Mouse (Mus musculus): ENCODE data around the gene Tspan8. TPM values are rescaled to one million over a fixed set of nuclear protein-coding genes. Genes with fewer than 3 reads are reported as not detected.

The Tspan8 gene
- polyA plus RNA-seq (2015; fragmentation: Nextera tagmentation; extraction: Ambion mirVana): 0.47 and 0.62 TPM in 2 replicates

- Histone ChIP-seq H3K9ac (replicated peaks; ENCODE audit: low read depth, low read length) (no peak within 1 kb of the TSS), H3K4me2 (ENCODE audit: low read length) (no peak within 1 kb of the TSS), H3K4me3 (replicated peaks; ENCODE audit: low read length) (no peak within 1 kb of the TSS), H3K27ac (ENCODE audit: low read length) (no peak within 1 kb of the TSS), H3K27me3 (replicated peaks; ENCODE audit: control insufficient read depth, insufficient read depth, low read length) (no peaks in the 10 kb centered on the region), H3K9me3 (ENCODE audit: control insufficient read depth, low read length) (no peaks in the 10 kb centered on the region), H3K36me3 (ENCODE audit: control insufficient read depth, insufficient read depth) (no peaks in the 10 kb centered on the region), H3K4me1 (replicated peaks; ENCODE audit: control insufficient read depth, insufficient read depth, low read length) (no peaks in the 10 kb centered on the region)
- WGBS: 42% methylated on average over 6 of the region's 6 CpGs
- no peak for ATAC-seq
Observed at GRCm38 (mm10) chr10:115816511-115816910, at the start of gene Tspan8. Tspan8 (plus strand) TSS chr10:115816832.

GRCm38 (mm10) chr10:115770032-115770431 lies 46.6 kb upstream of the Tspan8 start:
- H3K4me2 ChIP-seq (ENCODE audit: low read length): no peak overlapping the region
- H3K4me1 ChIP-seq (replicated peaks; ENCODE audit: control insufficient read depth, insufficient read depth, low read length): no peaks in the 10 kb centered on the region
- H3K27me3 ChIP-seq (replicated peaks; ENCODE audit: control insufficient read depth, insufficient read depth, low read length): no peaks in the 10 kb centered on the region
- no peaks in the 10 kb centered on the region for H3K9me3 ChIP-seq (ENCODE audit: control insufficient read depth, low read length)
- 95% methylated on average over 8 of the region's 8 CpGs for WGBS
- ATAC-seq: no peak
- H3K36me3 ChIP-seq (ENCODE audit: control insufficient read depth, insufficient read depth): no peaks in the 10 kb centered on the region
- no peak overlapping the region for H3K4me3 ChIP-seq (replicated peaks; ENCODE audit: low read length)
- H3K9ac ChIP-seq (replicated peaks; ENCODE audit: low read depth, low read length): no peak overlapping the region
- H3K27ac ChIP-seq (ENCODE audit: low read length): no peak overlapping the region

GRCm38 (mm10) chr10:115774451-115774850 lies 42.2 kb upstream of the Tspan8 start:
- Histone ChIP-seq H3K9me3 (ENCODE audit: control insufficient read depth, low read length) (no peaks in the 10 kb centered on the region), H3K4me2 (ENCODE audit: low read length) (no peak overlapping the region), H3K9ac (replicated peaks; ENCODE audit: low read depth, low read length) (no peak overlapping the region), H3K27ac (ENCODE audit: low read length) (no peak overlapping the region), H3K27me3 (replicated peaks; ENCODE audit: control insufficient read depth, insufficient read depth, low read length) (0 out of 2 replicates have a peak, but pooled peaks cover 4% of the 10 kb centered on the region), H3K36me3 (ENCODE audit: control insufficient read depth, insufficient read depth) (no peaks in the 10 kb centered on the region), H3K4me1 (replicated peaks; ENCODE audit: control insufficient read depth, insufficient read depth, low read length) (no peaks in the 10 kb centered on the region), H3K4me3 (replicated peaks; ENCODE audit: low read length) (no peak overlapping the region)
- ATAC-seq: no peak
- WGBS: 67% methylated on average over 4 of the region's 4 CpGs

- no peak overlapping the region for H3K4me2 ChIP-seq (ENCODE audit: low read length)
- no peak overlapping the region for H3K27ac ChIP-seq (ENCODE audit: low read length)
- no peak overlapping the region for H3K4me3 ChIP-seq (replicated peaks; ENCODE audit: low read length)
- 0 out of 2 replicates have a peak, but pooled peaks cover 4% of the 10 kb centered on the region for H3K27me3 ChIP-seq (replicated peaks; ENCODE audit: control insufficient read depth, insufficient read depth, low read length)
- 65% methylated on average over 17 of the region's 17 CpGs for WGBS
- H3K36me3 ChIP-seq (ENCODE audit: control insufficient read depth, insufficient read depth): no peaks in the 10 kb centered on the region
- H3K9me3 ChIP-seq (ENCODE audit: control insufficient read depth, low read length): no peaks in the 10 kb centered on the region
- H3K4me1 ChIP-seq (replicated peaks; ENCODE audit: control insufficient read depth, insufficient read depth, low read length): no peaks in the 10 kb centered on the region
- ATAC-seq: peak; percentile 87
- H3K9ac ChIP-seq (replicated peaks; ENCODE audit: low read depth, low read length): no peak overlapping the region
Observed at GRCm38 (mm10) chr10:115775945-115776905, 40.4 kb upstream of the Tspan8 start.

- Histone ChIP-seq H3K27me3 (replicated peaks; ENCODE audit: control insufficient read depth, insufficient read depth, low read length) (0 out of 2 replicates have a peak, but pooled peaks cover 4% of the 10 kb centered on the region), H3K36me3 (ENCODE audit: control insufficient read depth, insufficient read depth) (no peaks in the 10 kb centered on the region), H3K27ac (ENCODE audit: low read length) (no peak overlapping the region), H3K9ac (replicated peaks; ENCODE audit: low read depth, low read length) (no peak overlapping the region), H3K4me1 (replicated peaks; ENCODE audit: control insufficient read depth, insufficient read depth, low read length) (no peaks in the 10 kb centered on the region), H3K9me3 (ENCODE audit: control insufficient read depth, low read length) (no peaks in the 10 kb centered on the region), H3K4me3 (replicated peaks; ENCODE audit: low read length) (no peak overlapping the region), H3K4me2 (ENCODE audit: low read length) (no peak overlapping the region)
- ATAC-seq: no peak
- WGBS: 74% methylated on average over 5 of the region's 5 CpGs
Observed at GRCm38 (mm10) chr10:115777366-115777765, 39.3 kb upstream of the Tspan8 start.

- Histone ChIP-seq H3K4me2 (ENCODE audit: low read length) (no peak overlapping the region), H3K9ac (replicated peaks; ENCODE audit: low read depth, low read length) (no peak overlapping the region), H3K27me3 (replicated peaks; ENCODE audit: control insufficient read depth, insufficient read depth, low read length) (0 out of 2 replicates have a peak, but pooled peaks cover 4% of the 10 kb centered on the region), H3K4me1 (replicated peaks; ENCODE audit: control insufficient read depth, insufficient read depth, low read length) (no peaks in the 10 kb centered on the region), H3K27ac (ENCODE audit: low read length) (no peak overlapping the region), H3K9me3 (ENCODE audit: control insufficient read depth, low read length) (no peaks in the 10 kb centered on the region), H3K36me3 (ENCODE audit: control insufficient read depth, insufficient read depth) (no peaks in the 10 kb centered on the region), H3K4me3 (replicated peaks; ENCODE audit: low read length) (no peak overlapping the region)
- 39% methylated on average over 5 of the region's 5 CpGs for WGBS
- ATAC-seq: no peak
Observed at GRCm38 (mm10) chr10:115778624-115779023, 38.0 kb upstream of the Tspan8 start.

- H3K9me3 ChIP-seq (ENCODE audit: control insufficient read depth, low read length): no peaks in the 10 kb centered on the region
- no peaks in the 10 kb centered on the region for H3K4me1 ChIP-seq (replicated peaks; ENCODE audit: control insufficient read depth, insufficient read depth, low read length)
- 0 out of 2 replicates have a peak, but pooled peaks cover 4% of the 10 kb centered on the region for H3K27me3 ChIP-seq (replicated peaks; ENCODE audit: control insufficient read depth, insufficient read depth, low read length)
- no peak overlapping the region for H3K4me2 ChIP-seq (ENCODE audit: low read length)
- H3K27ac ChIP-seq (ENCODE audit: low read length): no peak overlapping the region
- no peak overlapping the region for H3K4me3 ChIP-seq (replicated peaks; ENCODE audit: low read length)
- no peaks in the 10 kb centered on the region for H3K36me3 ChIP-seq (ENCODE audit: control insufficient read depth, insufficient read depth)
- no peak for ATAC-seq
- H3K9ac ChIP-seq (replicated peaks; ENCODE audit: low read depth, low read length): no peak overlapping the region
- 87% methylated on average over 11 of the region's 11 CpGs for WGBS
Observed at GRCm38 (mm10) chr10:115780239-115781016, 36.2 kb upstream of the Tspan8 start.

GRCm38 (mm10) chr10:115783232-115783631 lies 33.4 kb upstream of the Tspan8 start:
- Histone ChIP-seq H3K4me3 (replicated peaks; ENCODE audit: low read length) (no peak overlapping the region), H3K27me3 (replicated peaks; ENCODE audit: control insufficient read depth, insufficient read depth, low read length) (0 out of 2 replicates have a peak, but pooled peaks cover 4% of the 10 kb centered on the region), H3K9me3 (ENCODE audit: control insufficient read depth, low read length) (no peaks in the 10 kb centered on the region), H3K4me1 (replicated peaks; ENCODE audit: control insufficient read depth, insufficient read depth, low read length) (no peaks in the 10 kb centered on the region), H3K27ac (ENCODE audit: low read length) (no peak overlapping the region), H3K4me2 (ENCODE audit: low read length) (no peak overlapping the region), H3K9ac (replicated peaks; ENCODE audit: low read depth, low read length) (no peak overlapping the region), H3K36me3 (ENCODE audit: control insufficient read depth, insufficient read depth) (no peaks in the 10 kb centered on the region)
- WGBS: 69% methylated on average over 2 of the region's 2 CpGs
- no peak for ATAC-seq

- no peak overlapping the region for H3K4me3 ChIP-seq (replicated peaks; ENCODE audit: low read length)
- no peak overlapping the region for H3K27ac ChIP-seq (ENCODE audit: low read length)
- no peak overlapping the region for H3K9ac ChIP-seq (replicated peaks; ENCODE audit: low read depth, low read length)
- H3K4me1 ChIP-seq (replicated peaks; ENCODE audit: control insufficient read depth, insufficient read depth, low read length): peaks cover 6% of the 10 kb centered on the region
- H3K27me3 ChIP-seq (replicated peaks; ENCODE audit: control insufficient read depth, insufficient read depth, low read length): no peaks in the 10 kb centered on the region
- no peaks in the 10 kb centered on the region for H3K9me3 ChIP-seq (ENCODE audit: control insufficient read depth, low read length)
- 41% methylated on average over 2 of the region's 2 CpGs for WGBS
- ATAC-seq: no peak
- H3K4me2 ChIP-seq (ENCODE audit: low read length): no peak overlapping the region
- H3K36me3 ChIP-seq (ENCODE audit: control insufficient read depth, insufficient read depth): no peaks in the 10 kb centered on the region
Observed at GRCm38 (mm10) chr10:115790788-115791187, 25.8 kb upstream of the Tspan8 start.

All from forebrain, embryonic 16.5 days (tissue).